Mouse (Mus musculus) limb, embryonic 12.5 days (tissue): ENCODE results near the gene Uxs1. TPM values are rescaled to one million over a fixed set of nuclear protein-coding genes. Genes with fewer than 3 reads are reported as not detected.

Experiments
- ATAC-seq: fragments of 200-750 bp; cut with Nextera tagmentation; 2 replicates; pipeline ENCODE4 v1.8.0; 2017; ENCODE audit warnings: low read depth, moderate TSS enrichment; ENCODE audit not compliant: insufficient number of reproducible peaks, insufficient read depth, low FRiP score, low TSS enrichment
- H3K27ac ChIP-seq: fragments of 300-500 bp; sonication (generic); 2 replicates; pipeline ENCODE4 v1.5.1; 2016; ENCODE audit warnings: mild to moderate bottlenecking, moderate library complexity
- H3K27me3 ChIP-seq: fragments of 300-500 bp; sonication (generic); 2 replicates; pipeline ENCODE4 v1.6.1; 2016; ENCODE audit warnings: mild to moderate bottlenecking, moderate library complexity
- H3K36me3 ChIP-seq: fragments of 300-500 bp; sonication (generic); 2 replicates; pipeline ENCODE4 v1.6.1; 2016; ENCODE audit warnings: mild to moderate bottlenecking, moderate library complexity
- H3K4me1 ChIP-seq: fragments of 300-500 bp; sonication (generic); replicated peaks from 2 replicates; pipeline ENCODE4 v1.6.1; 2016
- H3K4me2 ChIP-seq: fragments of 300-500 bp; sonication (generic); 2 replicates; pipeline ENCODE4 v1.6.1; 2016; ENCODE audit warnings: mild to moderate bottlenecking, moderate library complexity
- H3K4me3 ChIP-seq: fragments of 300-500 bp; sonication (generic); replicated peaks from 2 replicates; pipeline ENCODE4 v1.5.1; 2016; ENCODE audit warnings: mild to moderate bottlenecking
- H3K9ac ChIP-seq: fragments of 300-500 bp; sonication (generic); replicated peaks from 2 replicates; pipeline ENCODE4 v1.6.1; 2016; ENCODE audit warnings: mild to moderate bottlenecking, moderate library complexity
- H3K9me3 ChIP-seq: fragments of 300-500 bp; sonication (generic); 2 replicates; pipeline ENCODE4 v1.6.1; 2016; ENCODE audit warnings: mild to moderate bottlenecking, moderate library complexity
- WGBS: fragments of 180-500 bp; shearing (Covaris S2); methylation state at CpG from one replicate; pipeline ENCODE4 v1.1.7; 2016; 5-methylcytosine and 5-hydroxymethylcytosine counted together
- polyA plus RNA-seq: library from polyadenylated mRNA; unstranded; fragments of >200 nt; fragmentation: Nextera tagmentation; extraction: Ambion mirVana; gene quantifications from 2 replicates; pipeline ENCODE4 v1.2.1, GENCODE M21; 2016

The Uxs1 gene
- polyA plus RNA-seq, 1 experiment from 2014 or later = 24.9 TPM

GRCm38 (mm10) chr1:43770032-43770431 lies 57.6 kb downstream of the Uxs1 start:
- no peak overlapping the region for H3K27ac ChIP-seq
- H3K4me3 ChIP-seq = no peak overlapping the region
- H3K27me3 ChIP-seq = no peaks in the 10 kb centered on the region
- H3K36me3 ChIP-seq = peaks cover 74% of the 10 kb centered on the region
- H3K9me3 ChIP-seq = no peaks in the 10 kb centered on the region
- 91% methylated on average over 3 of the region's 3 CpGs for WGBS
- no peak for ATAC-seq
- no peak overlapping the region for H3K9ac ChIP-seq
- no peak overlapping the region for H3K4me2 ChIP-seq
- no peaks in the 10 kb centered on the region for H3K4me1 ChIP-seq

GRCm38 (mm10) chr1:43769348-43769747 lies 58.3 kb downstream of the Uxs1 start:
- Histone ChIP-seq H3K4me3 (no peak overlapping the region), H3K27me3 (no peaks in the 10 kb centered on the region), H3K4me2 (no peak overlapping the region), H3K9ac (no peak overlapping the region), H3K9me3 (no peaks in the 10 kb centered on the region), H3K27ac (no peak overlapping the region), H3K4me1 (no peaks in the 10 kb centered on the region), H3K36me3 (peaks cover 77% of the 10 kb centered on the region)
- WGBS = 78% methylated on average over 1 of the region's 1 CpGs
- no peak for ATAC-seq

GRCm38 (mm10) chr1:43768385-43768990 lies 59.1 kb downstream of the Uxs1 start:
- Histone ChIP-seq H3K9me3 (no peaks in the 10 kb centered on the region), H3K9ac (no peak overlapping the region), H3K4me1 (no peaks in the 10 kb centered on the region), H3K4me2 (no peak overlapping the region), H3K4me3 (no peak overlapping the region), H3K27me3 (no peaks in the 10 kb centered on the region), H3K36me3 (peaks cover 77% of the 10 kb centered on the region), H3K27ac (no peak overlapping the region)
- no peak for ATAC-seq
- 79% methylated on average over 4 of the region's 4 CpGs for WGBS

GRCm38 (mm10) chr1:43766328-43766727 lies 61.3 kb downstream of the Uxs1 start:
- H3K9ac ChIP-seq = no peak overlapping the region
- H3K27ac ChIP-seq = no peak overlapping the region
- 78% methylated on average over 2 of the region's 2 CpGs for WGBS
- ATAC-seq = no peak
- H3K36me3 ChIP-seq = peaks cover 68% of the 10 kb centered on the region
- no peak overlapping the region for H3K4me3 ChIP-seq
- H3K9me3 ChIP-seq = no peaks in the 10 kb centered on the region
- no peak overlapping the region for H3K4me2 ChIP-seq
- H3K4me1 ChIP-seq = peaks cover 16% of the 10 kb centered on the region
- H3K27me3 ChIP-seq = no peaks in the 10 kb centered on the region

- Histone ChIP-seq H3K36me3 (peaks cover 56% of the 10 kb centered on the region), H3K27ac (no peak overlapping the region), H3K9ac (no peak overlapping the region), H3K4me1 (peaks cover 16% of the 10 kb centered on the region), H3K4me2 (no peak overlapping the region), H3K9me3 (no peaks in the 10 kb centered on the region), H3K27me3 (no peaks in the 10 kb centered on the region), H3K4me3 (no peak overlapping the region)
- 92% methylated on average over 2 of the region's 2 CpGs for WGBS
- no peak for ATAC-seq
Measured at GRCm38 (mm10) chr1:43764481-43764880, 63.1 kb downstream of the Uxs1 start.

- Histone ChIP-seq H3K27me3 (no peaks in the 10 kb centered on the region), H3K36me3 (peaks cover 51% of the 10 kb centered on the region), H3K9me3 (no peaks in the 10 kb centered on the region), H3K4me2 (no peak overlapping the region), H3K4me1 (peaks cover 16% of the 10 kb centered on the region), H3K4me3 (no peak overlapping the region), H3K27ac (no peak overlapping the region), H3K9ac (no peak overlapping the region)
- no peak for ATAC-seq
Measured at GRCm38 (mm10) chr1:43760085-43760484, 67.5 kb downstream of the Uxs1 start.

GRCm38 (mm10) chr1:43754448-43755312 lies 72.9 kb downstream of the Uxs1 start:
- no peak overlapping the region for H3K4me3 ChIP-seq
- peaks cover 52% of the 10 kb centered on the region for H3K36me3 ChIP-seq
- H3K4me2 ChIP-seq = no peak overlapping the region
- H3K9ac ChIP-seq = no peak overlapping the region
- ATAC-seq = no peak
- no peaks in the 10 kb centered on the region for H3K9me3 ChIP-seq
- no peak overlapping the region for H3K27ac ChIP-seq
- no peaks in the 10 kb centered on the region for H3K27me3 ChIP-seq
- no peaks in the 10 kb centered on the region for H3K4me1 ChIP-seq
- 90% methylated on average over 8 of the region's 8 CpGs for WGBS

GRCm38 (mm10) chr1:43738519-43738894 lies 89.1 kb downstream of the Uxs1 start:
- peaks cover 8% of the 10 kb centered on the region; the same call in 1 of the 2 replicates for H3K4me1 ChIP-seq
- H3K4me3 ChIP-seq = no peak overlapping the region
- ATAC-seq = no peak
- no peaks in the 10 kb centered on the region for H3K27me3 ChIP-seq
- WGBS = 87% methylated on average over 10 of the region's 10 CpGs
- no peaks in the 10 kb centered on the region for H3K36me3 ChIP-seq
- H3K9me3 ChIP-seq = peaks cover 3% of the 10 kb centered on the region; the same call in 1 of the 2 replicates
- no peak overlapping the region for H3K27ac ChIP-seq
- no peak overlapping the region for H3K4me2 ChIP-seq
- H3K9ac ChIP-seq = no peak overlapping the region

GRCm38 (mm10) chr1:43737812-43738518 lies 89.6 kb downstream of the Uxs1 start:
- no peaks in the 10 kb centered on the region for H3K27me3 ChIP-seq
- peak; percentile 59; the same call in 1 of the 2 replicates for ATAC-seq
- WGBS = 53% methylated on average over 7 of the region's 7 CpGs
- no peak overlapping the region for H3K4me3 ChIP-seq
- peaks cover 8% of the 10 kb centered on the region; the same call in 1 of the 2 replicates for H3K4me1 ChIP-seq
- H3K4me2 ChIP-seq = no peak overlapping the region
- H3K36me3 ChIP-seq = no peaks in the 10 kb centered on the region
- H3K27ac ChIP-seq = no peak overlapping the region
- H3K9me3 ChIP-seq = peaks cover 3% of the 10 kb centered on the region; the same call in 1 of the 2 replicates
- no peak overlapping the region for H3K9ac ChIP-seq

- no peak for ATAC-seq
- Histone ChIP-seq H3K4me1 (peaks cover 12% of the 10 kb centered on the region; the same call in 1 of the 2 replicates), H3K27me3 (no peaks in the 10 kb centered on the region), H3K9me3 (peaks cover 3% of the 10 kb centered on the region; the same call in 1 of the 2 replicates), H3K9ac (no peak overlapping the region), H3K27ac (no peak overlapping the region), H3K36me3 (no peaks in the 10 kb centered on the region), H3K4me2 (no peak overlapping the region), H3K4me3 (no peak overlapping the region)
- 88% methylated on average over 1 of the region's 1 CpGs for WGBS
Measured at GRCm38 (mm10) chr1:43732657-43733056, 94.9 kb downstream of the Uxs1 start.

- Histone ChIP-seq H3K9me3 (peaks cover 3% of the 10 kb centered on the region; the same call in 1 of the 2 replicates), H3K4me2 (no peak overlapping the region), H3K4me3 (no peak overlapping the region), H3K27me3 (no peaks in the 10 kb centered on the region), H3K9ac (no peak overlapping the region), H3K27ac (no peak overlapping the region), H3K4me1 (peaks cover 10% of the 10 kb centered on the region; the same call in 1 of the 2 replicates), H3K36me3 (no peaks in the 10 kb centered on the region)
- ATAC-seq = no peak
- 86% methylated on average over 4 of the region's 4 CpGs for WGBS
Measured at GRCm38 (mm10) chr1:43732100-43732499, 95.5 kb downstream of the Uxs1 start.
